Mouse (Mus musculus): ENCODE measurements at regions not wholly inside any gene's neighbourhood (a gene's known extent, or its start where the extent isn't known, plus 50 kb on each side); places are given as distances from the start of the nearest gene placed in this dataset.
"Not testable (repeated sequence)": the region's sequence is repeated elsewhere in the genome, so short reads cannot be mapped to it uniquely, and the experiment has no call there.

DNA sequence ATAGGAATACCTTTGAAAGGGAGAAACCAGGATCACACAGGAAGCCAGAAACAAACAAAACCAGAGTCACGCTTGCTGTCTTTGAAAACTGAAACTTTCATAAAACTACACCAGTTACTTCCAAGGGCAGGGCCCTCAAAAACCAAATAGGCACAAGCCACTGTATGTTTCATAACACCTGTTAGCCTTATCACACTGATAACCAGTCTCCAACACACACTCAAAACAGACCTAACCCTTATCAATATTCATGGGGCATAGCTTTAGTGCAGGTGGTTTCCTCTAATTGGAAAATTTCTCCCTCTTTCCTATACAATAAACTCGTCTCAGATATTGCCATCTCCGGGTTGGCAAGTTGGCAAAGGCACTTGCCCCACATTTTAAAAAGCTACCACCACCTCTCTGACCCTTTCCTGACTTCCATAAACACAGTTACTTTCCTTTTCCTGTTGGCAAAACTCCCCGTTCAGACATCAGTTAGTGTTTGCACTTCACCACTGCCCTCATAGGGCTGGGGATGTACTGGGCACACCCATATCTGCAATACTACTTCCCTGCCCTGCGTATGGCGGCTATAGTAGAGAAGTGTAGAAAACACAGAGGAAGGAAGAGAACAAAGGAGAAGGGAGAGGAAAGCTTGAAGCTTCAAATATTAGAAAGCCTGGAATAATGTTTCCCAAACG is 169.1 kb upstream of the Col8a1 start:
- DNase-seq (ENCODE audit: extremely low read depth, low read depth), result no peak

DNA sequence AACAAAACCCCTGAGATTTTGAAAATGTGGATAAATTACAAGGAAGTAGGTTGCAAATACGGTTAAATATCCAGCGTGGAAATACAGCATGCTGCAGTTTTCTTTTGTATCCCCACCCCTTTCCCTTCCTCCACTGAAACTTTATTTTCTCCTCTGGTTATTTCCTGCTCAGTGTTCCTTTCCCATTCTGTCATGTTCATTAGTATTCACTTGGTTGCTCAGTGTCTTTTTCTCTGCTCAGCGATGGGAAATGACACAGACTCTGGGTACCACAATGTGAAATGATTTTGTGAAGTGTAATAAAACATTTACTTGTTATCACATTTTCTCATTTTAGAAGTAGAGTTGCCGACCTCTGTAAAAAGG is 169.6 kb upstream of the Col8a1 start:
- no peak for DNase-seq (ENCODE audit: extremely low read depth, low read depth)

DNA sequence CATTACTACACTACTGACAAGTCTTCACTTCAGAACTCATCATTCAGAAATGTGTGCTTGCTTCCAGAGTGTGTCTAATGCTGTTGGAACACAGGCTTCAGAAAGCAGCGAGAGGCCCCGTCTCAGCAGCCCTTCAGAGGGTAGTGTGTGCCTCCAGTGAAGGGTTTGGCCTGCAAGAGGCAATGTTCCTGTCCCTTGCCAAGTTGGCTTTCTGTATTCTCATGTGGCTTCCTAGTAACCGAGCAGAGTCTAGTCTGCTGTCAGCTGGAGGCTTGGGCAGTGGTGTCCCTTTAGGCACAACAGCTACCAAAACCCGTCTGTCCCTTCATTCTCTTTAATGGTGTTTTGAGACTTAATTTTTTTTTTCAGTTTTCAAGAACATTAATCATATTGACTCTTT is 173.3 kb upstream of the Col8a1 start:
- DNase-seq (ENCODE audit: extremely low read depth, low read depth), result no peak

DNA sequence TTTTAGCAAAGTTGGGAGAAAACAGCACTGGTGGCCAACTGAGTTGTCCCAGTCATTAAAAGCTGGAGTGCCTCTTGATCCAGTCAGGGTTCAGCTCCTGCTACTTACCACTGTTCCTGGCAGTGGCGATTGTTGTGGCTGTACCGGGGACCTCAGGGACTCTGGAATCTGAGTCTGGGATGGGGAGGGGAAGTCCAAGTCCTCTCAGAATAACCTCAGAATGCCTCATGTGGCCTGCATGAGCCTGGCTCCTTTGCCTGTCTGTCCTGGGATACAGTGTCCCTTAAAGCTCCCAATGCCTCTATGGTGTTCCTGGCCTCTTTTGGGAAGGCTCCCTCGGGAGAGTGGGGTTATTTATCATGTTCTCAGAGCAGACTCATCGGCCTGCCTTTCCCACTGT is 173.8 kb upstream of the Col8a1 start:
- DNase-seq (ENCODE audit: extremely low read depth, low read depth), result no peak

DNA sequence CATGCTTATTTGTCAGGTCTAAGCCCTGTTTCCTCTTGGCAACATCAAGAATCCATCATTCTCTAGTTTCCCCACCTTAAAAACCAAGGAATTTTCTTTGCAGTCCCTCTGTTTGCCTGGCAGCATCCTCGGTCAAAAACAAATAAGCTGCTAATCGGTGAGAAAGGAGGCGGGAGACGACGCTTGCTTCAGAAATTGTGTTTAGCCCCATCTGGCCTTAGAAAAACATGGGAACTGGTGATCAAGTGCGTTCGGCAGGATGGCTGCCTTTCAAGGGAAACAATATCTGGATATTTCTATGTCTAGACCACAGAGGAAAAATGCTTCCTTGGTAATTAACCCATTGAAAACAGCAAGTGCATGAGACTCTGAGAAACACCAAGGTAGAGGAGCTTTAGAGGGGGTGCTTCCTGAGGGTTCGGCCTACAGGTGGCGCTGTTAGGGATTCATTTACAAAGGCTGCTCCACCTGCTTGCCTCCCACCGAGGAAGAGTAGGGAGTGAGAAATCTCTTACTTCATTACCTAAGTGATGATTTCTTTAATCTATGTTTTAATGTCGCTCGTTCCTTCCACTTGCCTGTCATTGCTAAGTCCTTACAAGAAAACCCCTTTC is 174.7 kb upstream of the Col8a1 start:
- DNase-seq (ENCODE audit: extremely low read depth, low read depth), result no peak

DNA sequence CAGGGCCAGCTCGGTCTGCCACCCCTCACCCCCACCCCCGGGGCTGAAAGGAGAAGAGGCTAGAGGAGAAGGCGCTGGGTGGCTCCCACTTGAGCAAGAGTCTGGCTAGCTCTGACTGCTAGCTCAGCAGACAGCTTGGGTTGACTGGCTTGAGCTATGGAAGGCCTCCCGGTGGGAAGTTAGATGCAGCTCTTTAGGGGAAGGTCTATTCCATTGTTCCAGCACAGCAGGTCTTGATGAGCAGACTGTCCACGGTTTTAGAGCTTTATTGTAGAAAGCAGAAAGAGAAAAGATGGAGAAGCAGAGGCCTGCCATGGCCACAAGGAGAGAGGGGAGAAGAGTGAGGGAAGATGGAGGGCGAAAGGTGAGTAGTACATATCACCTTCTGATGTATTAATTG is 190.9 kb upstream of the Col8a1 start:
- no peak for DNase-seq (ENCODE audit: extremely low read depth, low read depth)

DNA sequence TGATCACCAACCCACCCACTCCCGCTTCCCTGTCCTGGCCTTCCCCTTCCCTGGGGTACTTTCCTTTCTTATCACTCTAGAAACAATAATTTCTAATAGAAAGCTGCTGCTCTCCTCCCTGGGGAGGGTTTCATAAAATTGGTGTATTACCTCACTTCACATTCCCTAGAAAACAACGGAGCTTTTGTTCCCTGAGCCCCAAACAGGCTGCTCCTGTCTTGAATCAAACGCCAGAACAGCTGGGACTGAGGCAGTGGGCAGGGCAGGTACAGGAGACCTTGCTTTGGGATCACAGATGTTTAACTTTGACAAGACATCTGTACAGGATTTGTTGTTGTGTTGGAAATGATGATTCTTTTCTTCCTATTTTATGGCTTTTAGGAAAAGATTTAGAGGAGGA is 192.8 kb upstream of the Col8a1 start:
- DNase-seq (ENCODE audit: extremely low read depth, low read depth), result no peak

DNA sequence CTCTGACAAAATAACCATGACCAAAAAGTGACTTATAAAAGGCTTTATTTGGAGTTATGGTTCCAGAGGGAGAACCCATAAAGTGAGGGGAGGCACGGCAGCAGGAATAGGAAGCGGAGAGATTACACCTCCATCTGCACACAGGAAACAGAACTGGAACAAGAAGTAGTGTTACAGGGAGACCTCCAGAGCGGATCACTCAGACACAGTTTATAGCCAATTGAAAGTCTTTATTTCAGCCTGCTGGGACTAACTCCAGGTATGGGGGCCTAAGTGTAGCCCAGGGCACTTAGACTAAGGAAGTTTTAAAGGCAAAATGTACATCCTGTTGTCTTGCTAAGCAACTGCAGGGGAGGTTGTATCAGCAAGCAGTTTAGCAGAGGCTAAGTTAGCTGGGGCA is 195.1 kb upstream of the Col8a1 start:
- DNase-seq (ENCODE audit: extremely low read depth, low read depth), result no peak

DNA sequence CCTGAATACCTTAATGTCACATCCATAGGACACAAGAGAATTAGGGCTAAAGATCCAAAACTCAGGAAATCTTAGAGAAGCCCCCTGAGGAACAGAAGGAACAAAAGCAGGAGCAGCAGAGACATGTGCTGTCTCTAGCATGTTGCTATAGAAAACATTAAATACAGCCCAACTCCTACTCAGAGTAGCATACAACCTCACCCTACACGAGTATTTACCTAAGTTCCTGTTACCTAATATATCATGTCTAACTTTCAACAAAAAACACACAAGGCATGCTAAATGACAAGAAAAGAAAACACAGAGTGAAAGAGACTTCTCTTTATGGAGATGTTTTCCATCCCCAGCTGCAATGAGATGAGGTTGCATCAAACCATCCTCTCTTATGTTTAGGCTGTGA is 216.4 kb upstream of the Col8a1 start:
- DNase-seq (ENCODE audit: extremely low read depth, low read depth), result no peak

DNA sequence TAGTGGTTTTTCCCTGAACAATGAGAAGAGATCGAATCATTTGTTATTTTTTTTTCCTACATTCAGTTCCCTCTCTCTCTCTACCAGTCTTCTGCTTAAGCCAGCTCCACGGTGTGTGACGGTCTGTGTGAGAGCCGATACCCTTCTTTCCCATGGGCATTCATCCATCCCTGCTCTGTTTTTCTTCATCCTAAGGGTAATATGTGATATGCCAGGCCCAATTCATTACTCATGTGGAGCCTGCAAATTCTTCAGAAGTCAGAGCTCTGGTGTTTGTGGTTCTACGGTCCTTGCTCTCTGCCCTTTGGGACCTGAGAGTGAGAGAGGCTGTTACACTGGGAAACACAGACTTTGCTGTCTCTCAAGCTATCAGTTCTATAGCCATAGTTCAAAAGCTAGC is 229.6 kb upstream of the Col8a1 start:
- no peak for DNase-seq (ENCODE audit: extremely low read depth, low read depth)

DNA sequence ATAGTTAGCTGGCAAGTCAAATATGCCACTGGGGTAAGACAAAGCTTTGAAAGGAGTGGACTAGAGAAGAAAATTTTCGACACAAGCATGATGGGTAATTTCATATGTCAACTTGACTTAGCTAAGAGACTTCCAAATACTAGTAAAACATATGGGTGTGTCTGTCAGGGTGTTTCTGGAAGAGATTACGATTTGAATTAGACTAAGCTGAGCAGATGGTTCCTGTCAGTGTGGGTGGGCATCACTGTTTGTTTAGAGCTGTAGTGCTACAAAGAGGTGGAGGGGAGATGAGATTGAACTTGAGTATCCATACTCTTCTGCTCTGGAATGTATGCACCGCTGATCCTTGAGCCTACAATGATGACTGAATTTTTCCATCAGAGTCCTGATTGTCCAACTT is 251.2 kb upstream of the Col8a1 start:
- no peak for DNase-seq (ENCODE audit: extremely low read depth, low read depth)

DNA sequence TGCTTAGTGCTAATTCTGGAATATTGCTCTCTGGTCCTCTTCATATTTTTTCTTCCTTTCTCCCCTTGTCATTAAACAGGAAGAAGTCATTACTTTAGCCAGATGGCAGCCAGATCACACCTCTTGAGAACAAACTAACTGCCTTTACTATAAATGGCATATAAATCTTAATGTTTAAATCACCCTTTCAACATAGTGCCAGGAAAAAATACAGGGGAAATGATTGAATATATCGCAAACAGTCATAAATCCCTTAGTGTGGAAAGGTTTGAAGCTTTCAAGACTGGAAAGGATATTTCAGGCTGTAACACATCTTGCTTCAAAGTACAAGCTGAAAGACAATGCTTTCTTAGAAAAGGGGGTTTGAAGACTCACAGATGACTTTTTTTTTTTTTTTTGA is 259.0 kb upstream of the Col8a1 start:
- no peak for DNase-seq (ENCODE audit: extremely low read depth, low read depth)

DNA sequence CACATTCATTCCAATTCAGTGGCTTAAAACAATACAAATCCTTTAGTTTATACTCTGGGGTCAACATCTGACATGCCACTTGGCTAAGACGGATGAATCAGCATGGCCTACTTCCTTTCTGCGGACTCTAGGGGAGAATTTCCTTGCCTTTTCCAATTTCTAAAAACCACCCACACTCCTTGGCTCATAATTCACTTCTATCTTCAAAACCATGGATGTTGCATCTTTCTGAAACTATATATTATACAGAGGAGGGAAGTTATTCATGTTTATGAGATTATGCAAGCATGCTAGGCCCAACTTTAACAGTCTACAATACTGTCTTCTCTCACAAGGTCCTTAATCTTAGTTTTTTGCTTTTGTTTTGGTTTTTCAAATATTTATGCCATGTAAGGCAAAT is 273.0 kb upstream of the Col8a1 start:
- no peak for DNase-seq (ENCODE audit: extremely low read depth, low read depth)

DNA sequence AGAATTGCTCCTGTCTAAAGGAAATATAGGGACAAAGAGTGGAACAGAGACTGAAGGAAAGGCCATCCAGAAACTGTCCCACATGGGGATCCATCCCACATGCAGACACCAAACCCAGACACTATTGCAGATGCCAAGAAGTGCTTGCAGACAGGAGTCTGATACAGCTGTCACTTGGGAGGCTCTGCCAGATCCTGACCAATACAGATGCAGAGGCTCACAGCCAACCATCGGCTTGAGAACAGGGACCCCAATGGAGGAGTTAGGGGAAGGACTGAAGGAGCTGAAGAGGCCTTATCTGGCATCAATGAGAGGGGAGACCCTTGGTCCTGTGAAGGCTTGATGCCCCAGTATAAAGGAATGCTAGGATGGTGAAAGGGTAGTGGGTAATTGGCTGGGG is 274.0 kb upstream of the Col8a1 start:
- not testable (repeated sequence) for DNase-seq (ENCODE audit: extremely low read depth, low read depth)

DNA sequence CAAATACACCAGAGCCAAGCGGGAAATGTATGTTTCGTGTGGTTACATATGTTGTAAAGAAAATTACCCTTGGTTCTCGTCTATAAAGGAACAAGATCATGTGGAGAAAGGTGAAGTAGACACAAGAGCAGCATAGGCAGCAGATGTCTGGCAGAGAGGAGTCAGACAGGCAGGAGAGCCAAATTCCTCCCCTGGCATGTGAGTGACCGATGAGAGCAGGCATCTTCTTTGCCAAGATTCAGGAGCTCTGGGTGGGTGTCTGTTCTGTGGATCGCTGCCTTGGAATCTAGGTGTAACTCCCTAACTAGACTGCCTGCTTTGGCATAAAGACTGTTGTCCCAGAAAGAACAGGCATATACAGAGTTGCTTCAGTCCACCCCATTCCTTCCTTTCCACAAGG is 275.1 kb upstream of the Col8a1 start:
- no peak for DNase-seq (ENCODE audit: extremely low read depth, low read depth)

DNA sequence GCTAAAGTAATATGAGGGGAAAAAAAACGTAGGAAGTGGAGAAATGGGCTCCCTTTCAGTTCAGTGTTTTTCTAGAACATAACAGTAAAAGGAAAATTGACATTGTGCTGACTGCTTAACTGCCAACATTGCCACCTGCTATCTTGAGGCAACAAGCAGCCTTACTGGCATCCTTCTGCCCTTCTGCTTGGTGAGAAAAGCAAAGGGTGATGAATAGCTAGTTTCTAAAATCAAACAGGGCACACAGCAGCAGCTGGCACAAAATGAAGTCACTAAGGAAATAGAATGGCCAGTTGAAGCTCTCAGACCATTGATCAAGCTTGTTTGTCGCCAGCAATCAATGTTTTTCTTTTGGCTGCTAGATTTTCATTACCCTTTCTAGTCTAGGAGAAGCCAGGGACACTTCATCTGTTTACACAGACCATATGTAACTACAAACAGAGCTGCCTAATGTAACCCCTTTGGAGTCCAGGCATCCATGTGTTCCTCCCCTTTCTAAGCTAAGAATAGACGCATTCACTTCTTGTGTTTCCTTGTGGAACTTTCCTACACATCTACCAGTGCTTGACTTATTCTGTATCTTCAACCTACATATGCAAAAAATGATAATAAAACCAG is 314.2 kb upstream of the Col8a1 start:
- DNase-seq (ENCODE audit: extremely low read depth, low read depth), result no peak

DNA sequence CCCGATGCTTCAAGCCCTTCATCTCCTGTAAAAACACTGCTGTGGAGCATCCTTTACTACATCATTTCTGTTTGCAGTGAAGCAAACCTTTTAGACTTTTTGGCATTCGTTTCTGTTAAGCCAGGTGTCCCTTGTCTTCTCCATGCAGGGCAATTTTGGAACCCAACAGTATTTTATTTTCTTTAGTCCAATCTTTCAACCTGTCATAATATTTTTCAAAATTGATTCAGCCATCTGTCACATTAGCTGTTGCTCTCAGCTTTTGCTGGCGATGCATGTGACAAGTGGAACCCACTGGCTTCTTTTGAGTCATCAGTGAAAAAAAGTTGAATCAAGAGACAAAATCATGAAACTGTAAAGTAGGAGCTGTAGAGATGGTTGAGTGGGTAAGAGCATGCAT is 317.9 kb upstream of the Col8a1 start:
- no peak for DNase-seq (ENCODE audit: extremely low read depth, low read depth)

DNA sequence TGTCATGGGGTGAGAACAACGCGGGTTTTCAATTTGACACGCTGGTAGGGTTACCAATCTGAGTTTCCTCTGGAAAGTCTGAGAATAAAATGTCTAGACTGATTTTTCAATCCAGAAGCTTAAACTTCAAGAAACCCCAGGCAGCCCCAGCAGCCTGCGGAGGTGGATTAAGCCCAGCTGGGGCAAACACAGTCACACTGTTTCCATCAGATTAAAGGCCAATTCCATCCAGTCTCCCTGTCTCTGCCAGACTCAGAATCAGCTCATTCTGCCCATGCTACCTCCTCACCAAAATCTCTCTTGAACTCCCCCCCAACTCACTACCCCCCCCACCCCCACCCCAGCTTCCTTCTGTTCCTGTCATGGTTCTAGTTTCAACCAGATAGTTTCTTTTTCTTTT is 307.9 kb upstream of the Dcbld2 start:
- DNase-seq (ENCODE audit: extremely low read depth, low read depth), result no peak

DNA sequence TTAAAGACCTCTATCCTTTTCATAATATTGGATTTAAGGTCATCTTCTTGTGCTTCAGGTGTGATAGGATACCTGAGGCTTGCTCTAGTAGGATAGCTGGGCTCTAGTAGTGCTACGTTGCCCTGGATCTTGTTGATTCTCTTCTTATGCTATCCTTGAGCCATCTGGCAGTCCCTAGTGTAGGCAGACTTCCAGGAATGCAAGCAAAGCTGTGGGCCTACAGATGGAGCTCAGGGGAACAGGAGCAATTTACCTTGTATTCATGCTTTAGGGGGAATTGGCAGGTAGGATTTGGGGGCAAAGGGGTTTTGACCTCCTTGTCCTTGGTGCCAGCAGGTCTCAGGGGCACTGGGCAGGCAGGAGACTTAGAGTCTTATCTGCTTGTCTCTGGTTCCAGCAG is 297.8 kb upstream of the Dcbld2 start:
- no peak for DNase-seq (ENCODE audit: extremely low read depth, low read depth)

DNA sequence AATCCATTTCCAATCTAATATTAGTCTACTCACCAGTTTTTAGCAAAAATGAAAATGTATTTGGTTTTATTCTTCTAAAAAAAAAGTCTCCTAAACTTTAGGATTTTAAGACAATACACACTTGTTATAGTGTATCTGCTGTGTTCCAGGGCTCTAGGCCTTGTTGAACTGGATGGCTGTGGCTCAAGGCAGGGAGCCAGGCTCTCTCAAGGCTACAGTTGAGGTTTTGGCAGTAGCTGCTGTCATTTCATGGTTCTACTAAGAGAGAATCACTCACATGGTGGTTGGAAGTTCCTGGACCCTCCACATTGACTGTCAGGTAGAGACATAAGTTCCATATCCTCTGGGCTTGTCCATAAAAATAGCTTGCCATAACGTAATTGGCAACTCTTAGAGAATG is 282.2 kb upstream of the Dcbld2 start:
- DNase-seq (ENCODE audit: extremely low read depth, low read depth), result no peak

DNA sequence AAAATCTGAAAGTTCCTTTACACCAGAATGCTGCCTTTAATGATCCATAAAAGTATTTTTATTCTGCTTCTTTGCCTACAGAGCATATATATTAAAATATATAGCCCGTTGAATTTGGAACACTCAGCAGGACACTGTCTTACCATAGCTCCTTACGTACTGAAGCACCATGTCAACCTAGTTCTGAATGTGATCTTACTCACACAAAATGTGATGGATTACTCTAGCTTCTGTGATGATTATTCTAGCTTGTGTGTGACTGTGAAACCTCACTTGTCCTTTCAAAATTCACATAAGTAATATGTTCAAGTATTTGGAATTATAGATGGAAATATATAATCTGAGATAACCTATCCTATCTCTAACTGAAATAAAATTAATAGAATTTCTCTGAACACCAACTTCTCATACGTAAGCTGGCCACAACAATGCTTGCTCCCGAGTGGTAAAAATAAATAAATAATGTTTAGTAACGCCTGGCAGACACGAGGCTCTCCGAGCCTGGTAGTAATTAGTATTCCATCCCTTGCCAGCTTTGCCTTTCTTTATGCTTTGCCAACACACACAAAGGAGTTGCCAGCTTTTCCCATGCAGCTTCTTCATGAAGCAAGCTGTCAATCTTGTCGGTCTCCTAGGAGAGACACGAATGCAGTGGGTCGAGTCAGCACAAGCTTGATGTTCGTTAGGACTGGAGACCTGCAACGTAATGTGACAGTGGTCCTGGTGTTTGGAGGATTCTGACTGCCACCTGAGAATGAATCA is 271.9 kb upstream of the Dcbld2 start:
- DNase-seq (ENCODE audit: extremely low read depth, low read depth), result no peak

DNA sequence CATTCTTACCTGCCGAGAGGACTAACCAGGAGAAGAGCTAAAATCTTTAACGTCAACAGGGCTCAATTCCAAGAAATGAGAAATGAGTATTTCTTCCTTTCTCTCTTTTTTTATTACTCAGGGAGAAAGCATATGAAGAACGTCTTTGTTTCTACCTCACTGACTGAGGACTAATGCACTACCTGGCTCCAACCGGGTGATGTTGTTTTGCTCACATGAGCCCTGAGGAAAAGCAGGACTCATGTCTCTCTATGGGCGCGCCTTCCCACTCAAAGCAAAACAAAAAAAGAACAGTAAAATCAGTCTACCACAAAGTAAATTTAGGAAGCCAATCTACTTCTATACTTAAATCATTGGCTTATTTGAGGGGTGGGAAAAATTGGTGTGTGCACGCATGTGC is 271.3 kb upstream of the Dcbld2 start:
- DNase-seq (ENCODE audit: extremely low read depth, low read depth), result no peak
